Mouse (Mus musculus): ENCODE data around the gene Rab4b. TPM values are rescaled to one million over a fixed set of nuclear protein-coding genes. Genes with fewer than 3 reads are reported as not detected.
A peak's percentile ranks its signal among the peaks of the same experiment; 100 is the strongest.

Rab4b gene
- total RNA-seq (2021), result 10 to 100 TPM; 86.0 to 89.0 TPM

- peak; percentile 99 for DNase-seq
- intact Hi-C loops (cut with DNase I), result no loop called here
Measured at GRCm38 (mm10) chr7:27178324-27179216, at the start of gene Rab4b. TSS of gene Rab4b (minus strand) at chr7:27178896.

GRCm38 (mm10) chr7:27228281-27228821, 49.7 kb upstream of the Rab4b start, which contains the start of gene Itpkc:
TSS of gene Itpkc (minus strand) at chr7:27228661.
- intact Hi-C loops (cut with DNase I), result no loop called here
- peak; percentile 92 for DNase-seq

DNA sequence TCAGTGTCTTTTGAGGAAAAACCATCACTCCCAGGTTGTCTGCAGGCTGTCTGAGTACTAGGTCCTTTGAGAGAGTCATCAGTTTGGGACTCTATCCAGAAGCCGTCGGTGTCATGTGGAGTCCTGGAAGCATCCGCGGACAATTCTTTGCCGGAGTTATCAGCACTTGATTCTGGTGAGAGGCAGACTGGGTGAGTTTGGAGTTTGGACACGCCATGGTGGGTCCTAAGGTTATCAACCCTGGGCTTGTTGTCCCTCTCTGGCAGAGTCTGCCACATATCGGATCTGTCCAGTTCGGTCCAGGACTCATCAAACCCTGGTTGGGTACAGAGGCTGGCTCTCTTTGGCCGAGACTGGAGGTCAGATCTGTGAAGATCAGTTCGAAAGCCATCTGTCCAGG, 49.0 kb upstream of the Rab4b start:
- no peak for DNase-seq
- intact Hi-C loops (cut with DNase I), result no loop called here

- no peak for DNase-seq
- intact Hi-C loops (cut with DNase I), result no loop called here
Measured at GRCm38 (mm10) chr7:27227276-27227675, 48.6 kb upstream of the Rab4b start.

- DNase-seq, result no peak
- intact Hi-C loops (cut with DNase I), result no loop called here
Measured at GRCm38 (mm10) chr7:27224877-27225575, 46.3 kb upstream of the Rab4b start.

DNA sequence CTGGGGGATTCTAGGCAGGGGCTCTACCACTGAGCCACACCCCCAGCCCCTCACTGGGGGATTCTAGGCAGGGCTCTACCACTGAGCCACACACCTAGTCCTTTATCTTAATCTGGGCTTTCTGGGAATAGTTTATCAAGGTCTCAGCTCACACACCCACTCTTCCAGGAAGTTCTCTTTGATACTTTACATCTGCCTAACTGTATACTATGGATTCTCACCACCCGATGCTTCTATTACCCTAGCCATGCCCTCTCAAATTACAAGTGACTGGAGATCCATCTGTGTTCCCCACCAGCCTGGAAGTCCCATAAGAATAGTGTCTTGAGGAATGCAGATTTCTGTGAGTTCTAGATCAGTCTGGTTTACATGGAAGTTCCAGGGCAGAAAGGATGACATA, 43.8 kb upstream of the Rab4b start:
- intact Hi-C loops (cut with DNase I), result no loop called here
- DNase-seq, result no peak

GRCm38 (mm10) chr7:27221939-27222338, 43.2 kb upstream of the Rab4b start:
- intact Hi-C loops (cut with DNase I), result no loop called here
- DNase-seq, result no peak

DNA sequence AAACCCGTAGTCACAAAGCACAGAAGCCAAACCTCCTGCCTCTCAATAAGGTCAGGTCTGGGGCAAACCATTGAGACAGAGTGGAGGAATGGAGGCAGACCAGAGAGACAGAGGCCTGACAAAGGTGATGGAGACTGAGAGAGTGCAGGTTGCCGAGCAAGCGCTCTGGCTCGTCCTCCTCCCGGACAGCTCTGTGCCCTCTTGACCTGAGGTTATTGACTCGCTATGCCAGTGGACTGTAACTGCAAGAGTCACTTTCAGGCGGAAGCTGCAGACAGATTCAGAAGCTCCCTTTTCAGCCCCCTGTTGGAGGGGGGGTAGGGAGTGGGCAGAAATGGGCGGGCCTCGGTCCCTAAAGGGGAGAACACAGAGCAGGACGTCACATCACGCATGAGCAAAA, 41.2 kb upstream of the Rab4b start:
- intact Hi-C loops (cut with DNase I), result no loop called here
- DNase-seq, result no peak

DNA sequence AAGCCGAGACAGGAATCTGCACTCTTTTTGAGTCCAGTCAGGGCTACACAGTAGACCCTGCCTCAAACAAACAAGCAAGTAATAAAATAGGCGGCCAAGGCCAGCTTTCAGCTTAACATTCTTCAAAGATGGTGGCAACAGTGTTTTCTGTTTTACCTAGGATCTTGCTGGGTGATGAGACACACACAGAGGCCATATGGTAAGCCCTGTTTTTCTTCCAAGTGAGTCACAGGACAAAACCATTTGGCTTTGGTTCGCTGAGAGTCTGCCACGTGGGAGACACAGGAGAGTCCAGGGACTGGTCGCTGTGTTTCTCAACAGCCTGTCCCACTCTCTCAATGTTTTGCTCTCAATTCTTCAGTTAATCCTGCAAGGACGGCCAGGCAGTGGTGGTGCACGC, 39.9 kb upstream of the Rab4b start:
- intact Hi-C loops (cut with DNase I), result no loop called here

GRCm38 (mm10) chr7:27212626-27213025, 33.9 kb upstream of the Rab4b start:
- no peak for DNase-seq
- intact Hi-C loops (cut with DNase I), result no loop called here

More for the DNA sequence above, 39.9 kb upstream of the Rab4b start:
- DNase-seq, result no peak

DNA sequence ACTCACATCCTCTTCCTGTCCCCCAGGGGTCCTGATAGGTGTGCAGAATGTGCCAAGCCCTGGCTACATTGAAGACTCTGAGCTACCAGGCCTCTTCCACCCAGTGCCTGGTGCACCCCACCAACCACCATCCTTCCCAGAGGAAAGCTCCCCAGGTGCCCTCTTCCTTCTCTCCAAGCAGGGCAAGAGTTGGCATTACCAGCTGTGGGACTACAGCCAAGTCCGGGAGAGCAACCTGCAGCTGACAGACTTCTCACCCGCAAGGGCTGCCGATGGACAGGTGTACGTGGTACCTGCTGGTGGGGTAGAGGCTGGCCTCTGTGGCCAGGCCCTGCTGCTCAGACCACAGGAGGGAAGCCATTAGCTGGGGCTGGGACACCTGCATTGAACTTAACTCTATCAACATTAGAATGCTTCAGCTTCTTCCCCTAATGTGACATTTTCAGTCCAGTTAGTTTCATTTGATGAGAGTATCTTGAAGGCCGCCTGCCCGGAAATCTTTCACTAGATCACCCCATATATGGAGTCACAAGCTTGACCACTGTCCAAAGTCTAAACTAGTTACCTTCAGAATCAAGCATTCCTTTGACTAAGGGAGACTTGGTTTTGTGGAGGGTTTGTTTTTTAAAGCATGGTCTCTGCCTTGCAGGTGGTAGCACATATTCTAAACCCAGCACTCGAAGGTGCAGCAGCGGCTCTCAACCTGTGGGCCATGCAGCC, 25.2 kb upstream of the Rab4b start:
- no peak for DNase-seq
- intact Hi-C loops (cut with DNase I), result no loop called here

- no peak for DNase-seq
- intact Hi-C loops (cut with DNase I), result no loop called here
Measured at GRCm38 (mm10) chr7:27198779-27199178, 20.1 kb upstream of the Rab4b start.

DNA sequence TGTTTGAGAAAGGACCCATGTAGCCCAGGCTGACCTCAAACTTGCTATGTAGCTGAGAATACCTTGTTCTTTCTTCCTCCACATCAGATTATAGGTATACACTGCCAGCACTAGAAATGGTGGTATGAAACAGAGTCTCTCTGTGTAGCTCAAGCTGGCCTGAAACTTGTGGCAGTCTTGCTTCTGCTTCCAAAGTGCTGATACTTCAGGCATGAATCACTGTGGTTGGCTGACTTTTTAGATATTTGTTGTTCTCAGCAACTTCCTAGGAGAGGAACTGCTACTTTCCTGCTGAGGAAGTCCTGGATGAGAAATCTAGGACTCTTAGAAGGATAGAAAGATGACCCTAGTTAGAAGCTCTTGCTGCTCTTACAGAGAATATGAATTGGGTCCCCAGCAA, 19.7 kb upstream of the Rab4b start:
- intact Hi-C loops (cut with DNase I), result no loop called here

GRCm38 (mm10) chr7:27197634-27198033, 18.9 kb upstream of the Rab4b start:
- intact Hi-C loops (cut with DNase I), result no loop called here
- no peak for DNase-seq

More for the DNA sequence above, 19.7 kb upstream of the Rab4b start:
- no peak for DNase-seq

DNA sequence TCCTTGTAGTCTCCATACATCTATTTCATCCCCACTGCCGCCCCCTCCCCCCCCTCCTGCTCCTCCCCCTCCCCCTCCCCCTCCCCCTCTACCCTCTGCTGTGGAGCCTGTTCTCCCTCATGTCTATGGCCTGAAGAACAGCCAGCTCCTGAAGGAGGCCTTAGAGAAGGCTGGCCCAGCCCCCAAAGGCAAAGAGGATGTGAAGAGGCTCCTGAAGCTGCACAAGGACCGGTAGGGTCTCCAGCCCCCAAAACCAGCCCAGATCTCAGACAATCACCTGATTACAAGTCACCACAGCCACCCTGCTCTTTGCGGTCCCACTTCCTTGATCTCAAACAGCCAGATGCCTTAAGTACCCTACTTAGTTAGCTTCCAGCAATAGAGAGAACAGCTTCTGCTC, 18.4 kb upstream of the Rab4b start:
- intact Hi-C loops (cut with DNase I), result no loop called here
- no peak for DNase-seq

- DNase-seq, result peak; percentile 94
- intact Hi-C loops (cut with DNase I), result no loop called here
Measured at GRCm38 (mm10) chr7:27195681-27196611, 17.2 kb upstream of the Rab4b start, which contains the start of the genes BC024978 and Snrpa. TSS of gene BC024978 (plus strand) at chr7:27195781. TSS of gene Snrpa (minus strand) at chr7:27196271.

DNA sequence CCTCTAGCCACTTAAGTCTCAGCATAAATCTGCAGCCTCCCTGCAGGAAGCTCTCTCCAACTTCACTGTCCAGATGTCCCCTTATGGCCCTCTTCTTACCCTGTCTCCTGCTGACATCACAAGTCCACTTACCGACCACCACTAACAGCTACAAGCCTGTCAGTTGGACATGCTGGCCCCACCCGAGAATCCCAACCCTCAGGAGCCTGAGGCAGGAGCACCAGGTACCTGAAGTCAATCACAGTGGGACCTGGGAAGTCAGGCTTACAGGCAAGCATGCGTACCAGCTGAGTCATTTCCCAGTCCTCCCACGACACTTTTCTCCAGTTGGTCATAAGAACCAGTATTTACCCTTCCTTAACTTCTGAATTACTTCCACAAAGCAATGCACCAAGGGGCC, 15.0 kb upstream of the Rab4b start:
- intact Hi-C loops (cut with DNase I), result no loop called here
- DNase-seq, result no peak

GRCm38 (mm10) chr7:27192434-27192833, 13.7 kb upstream of the Rab4b start:
- intact Hi-C loops (cut with DNase I), result no loop called here
- DNase-seq, result no peak

GRCm38 (mm10) chr7:27189271-27189931, 10.7 kb upstream of the Rab4b start:
- intact Hi-C loops (cut with DNase I), result no loop called here
- DNase-seq, result no peak

Measured in left cerebral cortex, postnatal 4 days (tissue).